Comparison of ENCODE assay signal across 33 mouse cellular contexts in genomic region chr4:45238260-45238659, GRCm38 (mm10). TPM values are rescaled to one million over a fixed set of nuclear protein-coding genes. Genes with fewer than 3 reads are reported as not detected.
"Had no signal": no experiment of that assay in that cellular context is flagged by ENCODE, and none has a peak within 500 bp of the region (broad histone marks: within the 10 kb centered on the region; RNA-seq: fewer than 3 reads in every experiment).

No protein-coding gene starts in this region.

- H3K4me3 ChIP-seq: heart, embryonic 10.5 days; heart, embryonic 12.5 days; heart, embryonic 13.5 days; heart, embryonic 15.5 days; hindbrain, embryonic 10.5 days; hindbrain, embryonic 12.5 days; hindbrain, embryonic 13.5 days; hindbrain, embryonic 15.5 days; intestine, embryonic 15.5 days; kidney, embryonic 15.5 days; left cerebral cortex, adult 2 months had no signal

- H3K27ac ChIP-seq: heart, embryonic 10.5 days; heart, embryonic 13.5 days; heart, embryonic 15.5 days; hindbrain, embryonic 10.5 days; hindbrain, embryonic 12.5 days; hindbrain, embryonic 13.5 days; hindbrain, embryonic 14.5 days; hindbrain, embryonic 15.5 days; hindbrain, postnatal 0 days; intestine, embryonic 15.5 days; kidney, embryonic 15.5 days; kidney, postnatal 0 days; left cerebral cortex, adult 2 months had no signal

- DNase-seq: heart, postnatal 10 days; heart, postnatal 14 days; heart, postnatal 36 days; heart, postnatal 4 days; kidney, adult 11 months; kidney, adult 18-20 months; kidney, adult 2 months; kidney, adult 8-10 months; kidney, adult 9 months; kidney, postnatal 10 days; kidney, postnatal 14 days; kidney, postnatal 25 days; kidney, postnatal 36 days; kidney, postnatal 4 days had no signal

- ATAC-seq: hindbrain, embryonic 16.5 days; hindbrain, postnatal 0 days; inflammation-experienced regulatory T-cells, adult 6 months; intestine, embryonic 15.5 days; intestine, embryonic 16.5 days; intestine, postnatal 0 days had no signal

RNA-seq across cellular contexts. Expression of gene Frmpd1, which starts 53.6 kb away (rescaled TPM):
- total RNA-seq: hematopoietic stem cell, adult 5-6 weeks had no signal
- polyA plus RNA-seq: inflammation-experienced regulatory T-cells, adult 6 months had no signal
